Mouse (Mus musculus) C2C12 (cell line): ENCODE measurements at regions not wholly inside any gene's neighbourhood (a gene's known extent, or its start where the extent isn't known, plus 50 kb on each side); places are given as distances from the start of the nearest gene placed in this dataset.

Experiments used
- H3K27me3 ChIP-seq: one replicate; pipeline ENCODE4 v1.6.1; 2011; ENCODE audit not compliant: control insufficient read depth, insufficient read depth, insufficient read length
- H3K36me3 ChIP-seq: one replicate; pipeline ENCODE4 v1.6.1; 2011; ENCODE audit not compliant: control insufficient read depth, insufficient read depth
- H3K4me3 ChIP-seq: one replicate; pipeline ENCODE4 v1.5.1; 2011; ENCODE audit warnings: mild to moderate bottlenecking, control low read depth; ENCODE audit not compliant: poor library complexity, insufficient read depth, severe bottlenecking
- H3K79me2 ChIP-seq: one replicate; pipeline ENCODE4 v1.6.1; 2011; ENCODE audit not compliant: control insufficient read depth, insufficient read depth
- H3K79me3 ChIP-seq: one replicate; pipeline ENCODE4 v1.6.1; 2011; ENCODE audit warnings: low read depth, control low read depth
- H3ac ChIP-seq: one replicate; pipeline ENCODE3; 2011; ENCODE audit warnings: low read depth; ENCODE audit not compliant: control insufficient read depth, insufficient read length
- CEBPB ChIP-seq: IDR thresholded peaks from one replicate; pipeline ENCODE4 v1.6.1; 2011; ENCODE audit warnings: low read depth, mild to moderate bottlenecking, control low read depth, moderate library complexity
- CTCF ChIP-seq: IDR thresholded peaks from one replicate; pipeline ENCODE4 v1.5.1; 2011; ENCODE audit not compliant: control insufficient read depth, insufficient read depth, insufficient read length
- FOSL1 ChIP-seq: IDR thresholded peaks from one replicate; pipeline ENCODE4 v1.8.0; 2011; ENCODE audit warnings: mild to moderate bottlenecking, low read length; ENCODE audit not compliant: poor library complexity, insufficient read depth, severe bottlenecking
- MAX ChIP-seq: IDR thresholded peaks from one replicate; pipeline ENCODE4 v1.6.1; 2011; ENCODE audit warnings: mild to moderate bottlenecking, control low read depth
- MYOD1 ChIP-seq: IDR thresholded peaks from one replicate; pipeline ENCODE4 v1.6.1; 2011; ENCODE audit warnings: low read depth; ENCODE audit not compliant: control insufficient read depth, insufficient read length
- MYOG ChIP-seq: IDR thresholded peaks from one replicate; pipeline ENCODE4 v1.6.1; 2011; ENCODE audit not compliant: control insufficient read depth, insufficient read length; ENCODE audit errors: extremely low read depth
- USF1 ChIP-seq: IDR thresholded peaks from one replicate; pipeline ENCODE4 v1.6.1; 2011; ENCODE audit warnings: low read depth, mild to moderate bottlenecking, control low read depth, moderate library complexity

- no peaks in the 10 kb centered on the region for H3K27me3 ChIP-seq
- no peak overlapping the region for H3K4me3 ChIP-seq
- peaks cover 2% of the 10 kb centered on the region for H3K79me3 ChIP-seq
- H3K79me2 ChIP-seq, result peaks cover 12% of the 10 kb centered on the region
- no peak overlapping the region for H3ac ChIP-seq
- no peak for TF ChIP-seq FOSL1
- TF ChIP-seq CTCF, result no peak
- no peak for TF ChIP-seq CEBPB
- TF ChIP-seq USF1, result no peak
- TF ChIP-seq MAX, result no peak
- TF ChIP-seq MYOD1, result no peak
- H3K36me3 ChIP-seq, result no peaks in the 10 kb centered on the region
Measured at GRCm38 (mm10) chr15:38388436-38388835, 963.1 kb downstream of the 4930447A16Rik start.

- H3K36me3 ChIP-seq, result no peaks in the 10 kb centered on the region
- no peak overlapping the region for H3K4me3 ChIP-seq
- H3K79me3 ChIP-seq, result peaks cover 2% of the 10 kb centered on the region
- TF ChIP-seq CTCF (no peak), USF1 (no peak), CEBPB (no peak), MYOD1 (no peak), FOSL1 (no peak), MYOG (no peak), MAX (no peak)
- peaks cover 6% of the 10 kb centered on the region for H3K79me2 ChIP-seq
- H3K27me3 ChIP-seq, result no peaks in the 10 kb centered on the region
- H3ac ChIP-seq, result no peak overlapping the region
Measured at GRCm38 (mm10) chr15:38390450-38390849, 965.1 kb downstream of the 4930447A16Rik start.

GRCm38 (mm10) chr15:38391420-38391819 lies 966.1 kb downstream of the 4930447A16Rik start:
- Histone ChIP-seq H3K4me3 (no peak overlapping the region), H3K36me3 (no peaks in the 10 kb centered on the region), H3K27me3 (no peaks in the 10 kb centered on the region), H3K79me3 (no peaks in the 10 kb centered on the region), H3K79me2 (no peaks in the 10 kb centered on the region), H3ac (no peak overlapping the region)
- no peak for TF ChIP-seq FOSL1
- no peak for TF ChIP-seq MYOG
- no peak for TF ChIP-seq CEBPB
- TF ChIP-seq MYOD1, result peak; percentile 88
- TF ChIP-seq CTCF, result peak; percentile 53
- peak; percentile 82 for TF ChIP-seq MAX
- no peak for TF ChIP-seq USF1

- Histone ChIP-seq H3K79me3 (no peaks in the 10 kb centered on the region), H3ac (no peak overlapping the region), H3K79me2 (no peaks in the 10 kb centered on the region), H3K36me3 (no peaks in the 10 kb centered on the region), H3K4me3 (no peak overlapping the region), H3K27me3 (no peaks in the 10 kb centered on the region)
- no peak for TF ChIP-seq CTCF
- no peak for TF ChIP-seq MYOD1
- no peak for TF ChIP-seq CEBPB
- no peak for TF ChIP-seq MYOG
- TF ChIP-seq USF1, result no peak
- no peak for TF ChIP-seq MAX
- TF ChIP-seq FOSL1, result no peak
Measured at GRCm38 (mm10) chr15:38391860-38392259, 966.5 kb downstream of the 4930447A16Rik start.

GRCm38 (mm10) chr15:38392441-38393149 lies 967.2 kb downstream of the 4930447A16Rik start:
- TF ChIP-seq FOSL1, result no peak
- TF ChIP-seq MYOG, result no peak
- TF ChIP-seq MYOD1, result no peak
- no peak for TF ChIP-seq CTCF
- TF ChIP-seq MAX, result no peak
- no peak for TF ChIP-seq USF1
- TF ChIP-seq CEBPB, result no peak

More at GRCm38 (mm10) chr15:38392441-38393149, 967.2 kb downstream of the 4930447A16Rik start:
- Histone ChIP-seq H3K36me3 (no peaks in the 10 kb centered on the region), H3K27me3 (no peaks in the 10 kb centered on the region), H3K4me3 (no peak overlapping the region), H3K79me3 (no peaks in the 10 kb centered on the region), H3ac (no peak overlapping the region), H3K79me2 (no peaks in the 10 kb centered on the region)
